In the genomic region with DNA sequence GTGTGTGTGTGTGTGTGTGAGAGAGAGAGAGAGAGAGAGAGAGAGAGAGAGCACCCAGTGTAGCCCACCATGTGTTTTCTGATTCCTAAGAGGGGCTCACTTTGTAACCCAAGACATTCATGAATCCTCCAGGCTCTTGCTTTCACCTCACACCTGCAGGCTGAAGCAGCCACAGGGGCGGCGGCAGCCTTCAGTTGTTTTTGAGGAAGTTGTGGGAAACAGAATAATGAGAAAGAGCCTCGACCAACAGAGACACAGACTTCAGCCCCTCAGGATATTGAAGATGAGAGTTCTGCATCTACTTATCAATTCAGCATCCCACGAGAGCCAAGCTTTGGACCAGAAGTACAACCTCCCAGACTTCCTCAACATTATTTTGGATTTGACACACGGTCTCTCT, we compare ENCODE assay signal across 24 mouse cellular contexts. TPM values are rescaled to one million over a fixed set of nuclear protein-coding genes. Genes with fewer than 3 reads are reported as not detected.
DNase-seq lines count a peak whose midpoint lies in the region; ATAC-seq and TF ChIP-seq lines count a peak whose summit lies in the region.
"Had no signal": no experiment of that assay in that cellular context is flagged by ENCODE, and none has a peak within 500 bp of the region (broad histone marks: within the 10 kb centered on the region; RNA-seq: fewer than 3 reads in every experiment).

No protein-coding gene starts in this region.

- H3K36me3 ChIP-seq in limb, embryonic 12.5 days: no peaks in the 10 kb centered on the region
- no peaks in the 10 kb centered on the region for H3K36me3 ChIP-seq in kidney, adult 2 months (ENCODE audit: control insufficient read depth, insufficient read depth, low read length)
- H3K36me3 ChIP-seq: forebrain, embryonic 15.5 days; midbrain, embryonic 10.5 days; neural tube, embryonic 13.5 days; stomach, embryonic 15.5 days had no signal

- peaks cover 17% of the 10 kb centered on the region for H3K4me1 ChIP-seq in bone marrow, adult 2 months (ENCODE audit: control insufficient read depth, insufficient read depth, low read length)
- peaks cover 38% of the 10 kb centered on the region for H3K4me1 ChIP-seq in limb, embryonic 12.5 days (replicated peaks)
- peaks cover 17% of the 10 kb centered on the region for H3K4me1 ChIP-seq in kidney, adult 2 months (ENCODE audit: control insufficient read depth, insufficient read depth, low read length)

- H3K27me3 ChIP-seq in limb, embryonic 12.5 days: no peaks in the 10 kb centered on the region
- no peaks in the 10 kb centered on the region for H3K27me3 ChIP-seq in kidney, adult 2 months (replicated peaks; ENCODE audit: control insufficient read depth, insufficient read depth, low read length)
- H3K27me3 ChIP-seq: forebrain, embryonic 15.5 days; neural tube, embryonic 13.5 days; stomach, embryonic 15.5 days had no signal

- no peaks in the 10 kb centered on the region for H3K9me3 ChIP-seq in limb, embryonic 12.5 days
- H3K9me3 ChIP-seq: forebrain, embryonic 15.5 days; midbrain, embryonic 10.5 days; neural tube, embryonic 13.5 days; stomach, embryonic 15.5 days had no signal

- H3K4me3 ChIP-seq in bone marrow, adult 2 months (replicated peaks; ENCODE audit: control insufficient read depth, low read depth, low read length): no peak overlapping the region
- no peak overlapping the region for H3K4me3 ChIP-seq in limb, embryonic 12.5 days (replicated peaks)
- H3K4me3 ChIP-seq in kidney, adult 2 months (ENCODE audit: insufficient read depth, low read depth, low read length): no peak overlapping the region
- H3K4me3 ChIP-seq: forebrain, embryonic 15.5 days; midbrain, embryonic 10.5 days; myocyte; neural tube, embryonic 13.5 days; stomach, embryonic 15.5 days had no signal

- TF ChIP-seq CTCF in bone marrow, adult 2 months (IDR thresholded peaks at IDR 0.05; ENCODE audit: control insufficient read depth, insufficient read depth, low read length): no peak
- no peak for TF ChIP-seq CTCF in kidney, adult 2 months (conservative IDR thresholded peaks at IDR 0.05; ENCODE audit: insufficient read depth, insufficient read length, low read depth, low read length)

- H3K27ac ChIP-seq in bone marrow, adult 2 months (ENCODE audit: control insufficient read depth, insufficient read depth, low read depth, low read length, poor library complexity): peak overlapping the region; percentile 3; the same call in 1 of the 2 replicates
- H3K27ac ChIP-seq in limb, embryonic 12.5 days: 0 out of 2 replicates have a peak overlapping the region, but pooled peaks have one; percentile 45
- H3K27ac ChIP-seq in kidney, adult 2 months (ENCODE audit: insufficient read depth, low read depth, low read length): no peak overlapping the region
- H3K27ac ChIP-seq: forebrain, embryonic 15.5 days; kidney, postnatal 0 days; macrophage; midbrain, embryonic 10.5 days; neural tube, embryonic 13.5 days; stomach, embryonic 15.5 days had no signal

- H3K9ac ChIP-seq in limb, embryonic 12.5 days (replicated peaks): no peak overlapping the region
- H3K9ac ChIP-seq: forebrain, embryonic 15.5 days; neural tube, embryonic 13.5 days; stomach, embryonic 15.5 days had no signal

- WGBS in bone marrow, adult 2 months: 16% methylated on average over 5 of the region's 5 CpGs
- 79% methylated on average over 5 of the region's 5 CpGs for WGBS in limb, embryonic 12.5 days
- 84% methylated on average over 5 of the region's 5 CpGs for WGBS in kidney, adult 2 months

- TF ChIP-seq POLR2A in bone marrow, adult 2 months (IDR thresholded peaks at IDR 0.05; ENCODE audit: borderline replicate concordance, control insufficient read depth, low read depth, low read length): no peak
- no peak for TF ChIP-seq POLR2A in kidney, adult 2 months (IDR thresholded peaks at IDR 0.05; ENCODE audit: low read depth, low read length)

- ATAC-seq in limb, embryonic 12.5 days (ENCODE audit: insufficient number of reproducible peaks, insufficient read depth, low FRiP score, low TSS enrichment, low read depth): no peak
- peak; percentile 67 for ATAC-seq in megakaryocyte, adult 5-6 weeks (ENCODE audit: poor library complexity, severe bottlenecking)
- ATAC-seq: forebrain, embryonic 15.5 days; midbrain, embryonic 16.5 days had no signal

- DNase-seq in thymus, postnatal 0 days (ENCODE audit: low spot score): peak; percentile 44
- DNase-seq in thymus, adult 18-20 months: no peak
- DNase-seq in lung, postnatal 4 days: no peak
- no peak for DNase-seq in kidney, adult 2 months
- DNase-seq in urinary bladder, adult 2 months (ENCODE audit: low spot score): no peak
- DNase-seq: adrenal gland, postnatal 36 days; cerebellum, adult 11 months; cerebellum, postnatal 14 days; gastrocnemius, postnatal 25 days; kidney, adult 18-20 months; layer of hippocampus, adult 9-11 months; retina, postnatal 1 day; right cerebral cortex, postnatal 4 days had no signal

- no peak overlapping the region for H3K4me2 ChIP-seq in limb, embryonic 12.5 days
- H3K4me2 ChIP-seq: forebrain, embryonic 15.5 days; neural tube, embryonic 13.5 days; stomach, embryonic 15.5 days had no signal

RNA-seq across cellular contexts. Expression of a gene that starts 6.2 kb away (rescaled TPM):
- polyA plus RNA-seq in thymus, postnatal 0 days (2015; fragmentation: Nextera tagmentation; extraction: Ambion mirVana): 38.8 and 46.7 TPM in 2 replicates
- polyA plus RNA-seq in bone marrow, adult 2 months (2011; ENCODE audit: insufficient read depth, insufficient read length, low replicate concordance, missing spikeins): 34.1 and 75.2 TPM in 2 replicates
- 55.3 and 57.0 TPM in 2 replicates for polyA plus RNA-seq in limb, embryonic 12.5 days (2016; fragmentation: Nextera tagmentation; extraction: Ambion mirVana)
- total RNA-seq in megakaryocyte, adult 5-6 weeks (2015): 26.9 and 37.5 TPM in 2 replicates
- total RNA-seq in megakaryocyte, adult 5-6 weeks (2017): 26.7 and 28.3 TPM in 2 replicates
- polyA plus RNA-seq in kidney, adult 2 months (2012; rRNA removed): 27.7 and 29.0 TPM in 2 replicates
- 35.3 and 46.7 TPM in 2 replicates for polyA plus RNA-seq in urinary bladder, adult 2 months (2012; rRNA removed)
